Comparison of ENCODE assay signal across 8 mouse cellular contexts in the genomic region with DNA sequence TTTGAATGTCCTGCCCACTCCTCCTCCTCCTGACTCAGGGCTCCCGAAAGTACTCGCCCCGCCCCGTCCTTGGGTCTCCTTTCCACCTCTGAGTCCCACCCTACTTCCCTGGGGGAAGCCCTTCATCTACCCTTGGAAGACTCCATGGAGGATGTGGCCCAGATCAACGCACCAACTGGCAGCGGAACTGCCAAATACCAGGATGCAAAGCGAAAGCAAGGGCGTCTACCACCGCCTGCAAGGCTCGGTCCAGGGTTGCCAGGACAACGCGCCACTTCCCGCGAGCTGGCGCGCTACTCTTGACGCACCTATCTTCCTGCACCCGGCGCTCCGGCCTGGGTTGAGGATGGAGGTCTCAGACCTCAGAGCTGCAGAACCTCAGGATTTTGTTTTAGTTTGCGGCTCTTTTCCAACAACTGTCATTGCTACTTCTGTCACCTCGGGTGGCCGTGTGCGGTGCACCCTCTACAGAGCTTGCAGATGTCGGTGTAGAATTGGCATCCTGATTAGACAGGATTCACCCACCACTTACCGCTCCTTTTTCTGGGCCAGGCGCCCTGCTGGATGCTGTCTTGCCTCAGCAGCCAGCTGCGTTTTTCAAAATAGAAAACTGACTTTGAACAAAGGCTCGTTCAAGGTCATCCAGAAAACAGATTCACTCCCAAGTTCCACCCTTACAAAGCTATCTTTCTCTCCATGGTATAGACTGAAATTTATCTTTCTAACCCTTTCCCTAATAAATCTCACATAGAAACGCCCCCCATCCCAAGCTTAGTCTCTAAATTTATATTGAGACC. TPM values are rescaled to one million over a fixed set of nuclear protein-coding genes. Genes with fewer than 3 reads are reported as not detected.
DNase-seq lines count a peak whose midpoint lies in the region; ATAC-seq lines count a peak whose summit lies in the region.

TSS of gene Spats1 (minus strand) at position 747 of the 797 bp plus-strand sequence.

- no peak within 1 kb of the TSS for H3K27ac ChIP-seq in embryonic facial prominence, embryonic 13.5 days
- H3K27ac ChIP-seq in heart, embryonic 12.5 days (ENCODE audit: poor library complexity, severe bottlenecking): no peak within 1 kb of the TSS
- no peak within 1 kb of the TSS for H3K27ac ChIP-seq in kidney, embryonic 16.5 days (ENCODE audit: low read length)
- no peak within 1 kb of the TSS for H3K27ac ChIP-seq in stomach, embryonic 16.5 days (ENCODE audit: low read length)

- WGBS in embryonic facial prominence, embryonic 13.5 days: 6% methylated on average over 30 of the region's 30 CpGs
- 6% methylated on average over 30 of the region's 30 CpGs for WGBS in heart, embryonic 12.5 days
- 5% methylated on average over 30 of the region's 30 CpGs for WGBS in kidney, embryonic 16.5 days
- WGBS in stomach, embryonic 16.5 days: 7% methylated on average over 30 of the region's 30 CpGs

- peaks cover 47% of the 10 kb centered on the region for H3K27me3 ChIP-seq in embryonic facial prominence, embryonic 13.5 days
- H3K27me3 ChIP-seq in heart, embryonic 12.5 days (replicated peaks): peaks cover 29% of the 10 kb centered on the region
- H3K27me3 ChIP-seq in kidney, embryonic 16.5 days (ENCODE audit: insufficient read depth, low read length): peaks cover 10% of the 10 kb centered on the region
- H3K27me3 ChIP-seq in stomach, embryonic 16.5 days (ENCODE audit: control insufficient read depth, insufficient read depth, low read length): peaks cover 4% of the 10 kb centered on the region; the same call in 1 of the 2 replicates

- 0 out of 2 replicates have a peak, but pooled peaks have one; percentile 52 for ATAC-seq in embryonic facial prominence, embryonic 13.5 days (ENCODE audit: insufficient number of reproducible peaks, insufficient read depth, low FRiP score, low TSS enrichment, low read depth)
- peak; percentile 49 for ATAC-seq in heart, embryonic 12.5 days (ENCODE audit: insufficient number of reproducible peaks, low FRiP score)
- ATAC-seq in kidney, embryonic 16.5 days (ENCODE audit: low FRiP score, low TSS enrichment): peak; percentile 64; the same call in 1 of the 2 replicates
- ATAC-seq in stomach, embryonic 16.5 days (ENCODE audit: insufficient read depth, low FRiP score): peak; percentile 53

- peaks cover 10% of the 10 kb centered on the region; the same call in 1 of the 2 replicates for H3K4me1 ChIP-seq in embryonic facial prominence, embryonic 13.5 days
- peaks cover 8% of the 10 kb centered on the region; the same call in 1 of the 2 replicates for H3K4me1 ChIP-seq in heart, embryonic 12.5 days (replicated peaks)
- no peaks in the 10 kb centered on the region for H3K4me1 ChIP-seq in kidney, embryonic 16.5 days (ENCODE audit: insufficient read depth, low read length)
- H3K4me1 ChIP-seq in stomach, embryonic 16.5 days (ENCODE audit: control insufficient read depth, insufficient read depth, low read length): peaks cover 8% of the 10 kb centered on the region; the same call in 1 of the 2 replicates

- DNase-seq in CD4-positive helper T cell, adult 2 months (ENCODE audit: low read depth, low spot score): peak; percentile 83
- peak; percentile 24 to 34 for DNase-seq in adrenal gland, postnatal 4 days (ENCODE audit: low spot score in 2 of 2)
- DNase-seq in liver: peak; percentile 32
- DNase-seq in monocyte, adult 2 months (ENCODE audit: low read depth in 1 of 2, low spot score in 2 of 2): peak; percentile 7 to 22

- peak within 1 kb of the TSS; percentile 70 for H3K4me2 ChIP-seq in embryonic facial prominence, embryonic 13.5 days
- peak within 1 kb of the TSS; percentile 71 for H3K4me2 ChIP-seq in heart, embryonic 12.5 days
- peak within 1 kb of the TSS; percentile 75 for H3K4me2 ChIP-seq in kidney, embryonic 16.5 days (replicated peaks; ENCODE audit: low read depth, low read length)
- peak within 1 kb of the TSS; percentile 69 for H3K4me2 ChIP-seq in stomach, embryonic 16.5 days (ENCODE audit: low read depth, low read length)

- H3K4me3 ChIP-seq in embryonic facial prominence, embryonic 13.5 days: peak within 1 kb of the TSS; percentile 46
- peak within 1 kb of the TSS; percentile 44 for H3K4me3 ChIP-seq in heart, embryonic 12.5 days
- H3K4me3 ChIP-seq in kidney, embryonic 16.5 days (ENCODE audit: low read length): peak within 1 kb of the TSS; percentile 51
- peak within 1 kb of the TSS; percentile 42 for H3K4me3 ChIP-seq in stomach, embryonic 16.5 days (replicated peaks; ENCODE audit: low read length)

- no peaks in the 10 kb centered on the region for H3K36me3 ChIP-seq in embryonic facial prominence, embryonic 13.5 days
- no peaks in the 10 kb centered on the region for H3K36me3 ChIP-seq in heart, embryonic 12.5 days
- no peaks in the 10 kb centered on the region for H3K36me3 ChIP-seq in kidney, embryonic 16.5 days (ENCODE audit: insufficient read depth, low read length)
- no peaks in the 10 kb centered on the region for H3K36me3 ChIP-seq in stomach, embryonic 16.5 days (ENCODE audit: control insufficient read depth, insufficient read depth, low read length)

- H3K9me3 ChIP-seq in embryonic facial prominence, embryonic 13.5 days: no peaks in the 10 kb centered on the region
- H3K9me3 ChIP-seq in heart, embryonic 12.5 days (replicated peaks): no peaks in the 10 kb centered on the region
- no peaks in the 10 kb centered on the region for H3K9me3 ChIP-seq in kidney, embryonic 16.5 days (ENCODE audit: low read length)
- no peaks in the 10 kb centered on the region for H3K9me3 ChIP-seq in stomach, embryonic 16.5 days (replicated peaks; ENCODE audit: control insufficient read depth, low read length)

- H3K9ac ChIP-seq in embryonic facial prominence, embryonic 13.5 days: peak within 1 kb of the TSS; percentile 61
- H3K9ac ChIP-seq in heart, embryonic 12.5 days: no peak within 1 kb of the TSS; the same call in 1 of the 2 replicates
- peak within 1 kb of the TSS; percentile 30 for H3K9ac ChIP-seq in kidney, embryonic 16.5 days (replicated peaks; ENCODE audit: low read length)
- peak within 1 kb of the TSS; percentile 58 for H3K9ac ChIP-seq in stomach, embryonic 16.5 days (ENCODE audit: low read length)

RNA-seq across cellular contexts. Expression of gene Spats1, which starts in this region (rescaled TPM):
- under 1 TPM in 1 of 2 experiments, not detected in 1; 0.48 TPM for total RNA-seq in adrenal gland, postnatal 4 days (2021)
- 0.86 and 0.88 TPM in 2 replicates for polyA plus RNA-seq in embryonic facial prominence, embryonic 13.5 days (2015; fragmentation: Nextera tagmentation; extraction: Ambion mirVana)
- polyA plus RNA-seq in heart, embryonic 12.5 days (2016; fragmentation: Nextera tagmentation; extraction: Ambion mirVana): 0.66 and 1.1 TPM in 2 replicates
- 0.16 and 0.44 TPM in 2 replicates for polyA plus RNA-seq in kidney, embryonic 16.5 days (2015; fragmentation: Nextera tagmentation; extraction: Ambion mirVana)
- polyA plus RNA-seq in stomach, embryonic 16.5 days (2015; fragmentation: Nextera tagmentation; extraction: Ambion mirVana): 0.08 and 0.41 TPM in 2 replicates

Comparison
In these comparisons a context has a peak if more than half of its experiments do, and no peak if none do; other contexts are left out.
1. Peak in DNase-seq in adrenal gland, postnatal 4 days; RNA of the gene not detected or under 1 TPM.
2. Peak in ATAC-seq, H3K4me3 ChIP-seq, H3K9ac ChIP-seq and H3K4me2 ChIP-seq in embryonic facial prominence, embryonic 13.5 days; RNA of the gene not detected or under 1 TPM.
3. Peak in ATAC-seq, H3K4me3 ChIP-seq, H3K9ac ChIP-seq and H3K4me2 ChIP-seq in kidney, embryonic 16.5 days; RNA of the gene not detected or under 1 TPM.
4. Peak in ATAC-seq, H3K4me3 ChIP-seq, H3K9ac ChIP-seq and H3K4me2 ChIP-seq in stomach, embryonic 16.5 days; RNA of the gene not detected or under 1 TPM.
5. DNase-seq: peak in every context shown above with its lines; median percentile 83 in CD4-positive helper T cell, adult 2 months; 32 in liver; 29 in adrenal gland, postnatal 4 days; 14 in monocyte, adult 2 months.